Mouse (Mus musculus) liver, embryonic 15.5 days (tissue): ENCODE data around the gene Oprm1. TPM values are rescaled to one million over a fixed set of nuclear protein-coding genes. Genes with fewer than 3 reads are reported as not detected.
"Not testable (repeated sequence)": the region's sequence is repeated elsewhere in the genome, so short reads cannot be mapped to it uniquely, and the experiment has no call there.

Source experiments
- ATAC-seq: fragments of 200-750 bp; cut with Nextera tagmentation; 2 replicates; pipeline ENCODE4 v1.8.0; 2017; ENCODE audit warnings: moderate number of reproducible peaks, mild to moderate bottlenecking, moderate library complexity; ENCODE audit not compliant: insufficient read depth
- H3K27ac ChIP-seq: fragments of 300-500 bp; sonication (generic); replicated peaks from 2 replicates; pipeline ENCODE4 v1.5.1; 2015; ENCODE audit warnings: mild to moderate bottlenecking, inconsistent platforms
- H3K27me3 ChIP-seq: fragments of 300-500 bp; sonication (generic); 2 replicates; pipeline ENCODE4 v1.6.1; 2015; ENCODE audit warnings: mild to moderate bottlenecking, inconsistent platforms
- H3K36me3 ChIP-seq: fragments of 300-500 bp; sonication (generic); replicated peaks from 2 replicates; pipeline ENCODE4 v1.6.1; 2015; ENCODE audit warnings: moderate library complexity, mild to moderate bottlenecking, inconsistent platforms
- H3K4me1 ChIP-seq: fragments of 300-500 bp; sonication (generic); replicated peaks from 2 replicates; pipeline ENCODE4 v1.6.1; 2015; ENCODE audit warnings: inconsistent platforms
- H3K4me2 ChIP-seq: fragments of 300-500 bp; sonication (generic); 2 replicates; pipeline ENCODE4 v1.6.1; 2015; ENCODE audit warnings: moderate library complexity, mild to moderate bottlenecking, inconsistent platforms
- H3K4me3 ChIP-seq: fragments of 300-500 bp; sonication (generic); replicated peaks from 2 replicates; pipeline ENCODE4 v1.5.1; 2015; ENCODE audit warnings: mild to moderate bottlenecking, inconsistent platforms
- H3K9ac ChIP-seq: fragments of 300-500 bp; sonication (generic); 2 replicates; pipeline ENCODE4 v1.6.1; 2015; ENCODE audit warnings: moderate library complexity, mild to moderate bottlenecking, inconsistent platforms
- H3K9me3 ChIP-seq: fragments of 300-500 bp; sonication (generic); replicated peaks from 2 replicates; pipeline ENCODE4 v1.6.1; 2016; ENCODE audit warnings: inconsistent platforms
- WGBS: fragments of 180-500 bp; shearing (Covaris S2); methylation state at CpG from one replicate; pipeline ENCODE4 v1.1.7; 2015; ENCODE audit warnings: mixed read lengths; ENCODE audit not compliant: insufficient replicate concordance; 5-methylcytosine and 5-hydroxymethylcytosine counted together
- polyA plus RNA-seq: library from polyadenylated mRNA; unstranded; fragments of >200 nt; fragmentation: Nextera tagmentation; extraction: Ambion mirVana; gene quantifications from 2 replicates; pipeline ENCODE4 v1.2.1, GENCODE M21; 2015

The Oprm1 gene
- polyA plus RNA-seq, 1 experiment from 2014 or later = not detected

DNA sequence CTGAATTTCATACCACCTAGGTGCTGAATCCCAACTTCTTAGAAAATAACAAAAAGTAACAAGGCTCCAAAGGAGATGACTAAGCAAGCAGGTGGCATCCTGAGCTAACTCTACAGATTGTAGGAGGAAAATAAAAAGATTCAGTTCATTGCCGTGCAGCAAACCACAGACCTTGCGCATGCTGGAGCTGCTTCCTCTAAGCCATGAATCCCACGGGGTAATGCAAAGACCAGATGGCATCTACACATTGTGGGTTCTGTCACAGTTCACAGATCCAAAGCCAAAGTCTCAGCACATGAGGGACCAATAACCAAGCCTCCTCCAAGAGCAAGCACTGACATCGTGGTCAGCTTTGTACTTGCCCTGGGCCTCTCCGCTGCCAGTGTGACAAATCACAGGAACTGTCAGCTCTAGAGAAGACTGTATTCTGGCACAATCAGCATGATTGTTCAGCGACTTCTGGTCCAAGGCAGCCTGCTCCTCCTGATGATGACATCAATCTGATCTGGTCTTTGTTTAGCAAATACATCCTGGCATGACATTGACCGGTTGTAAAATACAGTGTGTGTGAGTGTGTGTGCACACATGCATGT, 90.0 kb downstream of the Oprm1 start:
- Histone ChIP-seq H3K36me3 (no peaks in the 10 kb centered on the region), H3K27ac (no peak overlapping the region), H3K9ac (no peak overlapping the region), H3K27me3 (no peaks in the 10 kb centered on the region), H3K4me1 (no peaks in the 10 kb centered on the region), H3K4me2 (no peak overlapping the region), H3K9me3 (no peaks in the 10 kb centered on the region), H3K4me3 (no peak overlapping the region)
- ATAC-seq = no peak
- 55% methylated on average over 7 of the region's 7 CpGs for WGBS

DNA sequence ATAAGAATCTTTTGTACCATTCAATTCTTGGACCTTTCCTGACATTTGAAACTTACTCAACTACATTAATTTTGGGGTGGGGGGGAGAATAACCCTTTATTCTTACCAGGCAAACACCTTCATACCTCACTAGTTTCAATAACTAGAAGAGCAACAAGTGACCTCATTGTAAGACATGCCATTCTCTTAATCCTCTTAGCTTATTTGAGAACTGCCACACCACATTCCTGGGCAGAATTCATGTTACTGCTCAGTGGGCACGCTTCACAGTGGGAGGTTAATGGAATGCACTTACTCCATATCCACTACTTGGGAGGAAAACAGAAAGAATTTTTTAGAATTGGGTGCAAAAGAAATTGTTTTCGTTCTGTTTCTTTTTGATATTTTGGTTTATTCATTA, 90.5 kb downstream of the Oprm1 start:
- H3K27me3 ChIP-seq = no peaks in the 10 kb centered on the region
- no peak overlapping the region for H3K4me2 ChIP-seq
- H3K9me3 ChIP-seq = no peaks in the 10 kb centered on the region
- H3K4me3 ChIP-seq = no peak overlapping the region
- no peaks in the 10 kb centered on the region for H3K4me1 ChIP-seq
- no peak for ATAC-seq
- H3K9ac ChIP-seq = no peak overlapping the region
- no peaks in the 10 kb centered on the region for H3K36me3 ChIP-seq
- 63% methylated on average over 2 of the region's 2 CpGs for whole genome bisulfite sequencing
- H3K27ac ChIP-seq = no peak overlapping the region

DNA sequence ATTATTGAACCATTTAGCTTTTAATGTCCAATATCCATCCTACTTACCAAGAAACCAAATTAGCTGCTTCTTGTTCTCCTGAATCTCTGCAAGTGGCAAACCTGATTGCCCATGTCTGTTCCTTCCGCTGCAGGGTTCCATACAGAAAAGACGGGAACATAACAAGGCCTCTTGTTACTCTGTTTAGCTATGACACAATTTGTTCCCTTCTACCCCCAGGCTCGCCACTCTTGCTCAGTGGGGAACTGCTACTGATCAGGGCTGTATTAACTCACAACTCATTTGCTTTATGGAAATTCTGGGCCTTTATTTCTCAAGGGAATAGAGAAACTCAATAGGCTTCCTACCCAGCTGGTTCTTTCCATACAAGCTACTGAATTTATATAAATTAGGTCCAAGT, 97.5 kb downstream of the Oprm1 start:
- H3K27ac ChIP-seq = no peak overlapping the region
- H3K4me2 ChIP-seq = no peak overlapping the region
- ATAC-seq = no peak
- H3K36me3 ChIP-seq = no peaks in the 10 kb centered on the region
- H3K9ac ChIP-seq = no peak overlapping the region
- no peaks in the 10 kb centered on the region for H3K9me3 ChIP-seq
- H3K4me3 ChIP-seq = no peak overlapping the region
- H3K4me1 ChIP-seq = no peaks in the 10 kb centered on the region
- no peaks in the 10 kb centered on the region for H3K27me3 ChIP-seq
- 63% methylated on average over 3 of the region's 3 CpGs for WGBS

DNA sequence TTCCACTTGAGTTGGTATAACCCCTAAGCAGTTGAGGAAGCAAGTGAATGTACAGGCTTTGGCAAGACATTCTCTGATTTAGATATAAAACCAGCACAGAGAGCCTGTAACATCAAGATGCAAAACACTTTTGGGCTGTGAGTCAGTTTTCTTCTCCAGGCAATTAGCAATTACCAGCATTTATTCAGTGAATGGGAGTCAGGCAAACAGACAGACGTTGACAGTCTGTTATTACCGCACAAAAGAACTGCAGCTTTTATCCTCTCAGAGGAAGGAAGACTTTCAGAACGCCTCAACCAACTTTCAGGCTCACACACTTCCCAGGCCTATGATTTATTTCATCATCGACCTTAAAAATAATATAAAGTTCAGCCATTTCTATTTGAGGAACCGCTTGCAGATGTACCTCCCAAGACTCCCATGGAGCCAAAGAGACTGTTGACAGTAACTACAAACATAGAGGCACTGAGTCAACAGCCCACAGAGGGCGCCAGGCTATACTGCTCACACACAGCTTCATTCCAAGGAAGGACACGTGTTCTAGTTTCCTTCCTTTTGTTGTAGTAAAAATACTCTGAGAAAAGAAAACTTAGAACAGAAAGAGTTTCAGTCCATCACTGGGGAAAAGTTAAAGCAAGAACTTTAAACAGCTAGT, 113.2 kb downstream of the Oprm1 start:
- H3K27me3 ChIP-seq = no peaks in the 10 kb centered on the region
- H3K4me3 ChIP-seq = no peak overlapping the region
- 59% methylated on average over 7 of the region's 7 CpGs for WGBS
- H3K36me3 ChIP-seq = no peaks in the 10 kb centered on the region
- no peak overlapping the region for H3K9ac ChIP-seq
- H3K9me3 ChIP-seq = no peaks in the 10 kb centered on the region
- no peaks in the 10 kb centered on the region for H3K4me1 ChIP-seq
- no peak overlapping the region for H3K4me2 ChIP-seq
- ATAC-seq = no peak
- no peak overlapping the region for H3K27ac ChIP-seq

DNA sequence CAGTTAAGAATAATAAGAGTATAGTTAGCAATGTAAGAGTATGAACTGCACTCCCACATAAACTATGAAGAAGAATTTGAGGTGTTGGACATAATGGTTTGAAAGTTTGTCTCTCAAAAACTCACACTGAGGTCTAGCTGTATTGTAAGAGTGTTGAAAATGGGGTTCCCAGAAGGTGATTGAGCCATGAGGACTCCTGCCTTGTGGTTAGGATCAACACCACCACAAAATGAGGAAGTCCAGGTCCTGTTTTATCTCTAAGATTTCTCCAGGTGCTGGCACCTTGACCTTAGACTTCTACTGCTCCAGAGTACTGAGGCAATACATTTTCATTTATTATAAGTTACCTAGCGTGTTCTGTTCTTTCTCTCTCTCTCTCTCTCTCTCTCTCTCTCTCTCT, 115.6 kb downstream of the Oprm1 start:
- no peak overlapping the region for H3K27ac ChIP-seq
- H3K36me3 ChIP-seq = no peaks in the 10 kb centered on the region
- H3K27me3 ChIP-seq = no peaks in the 10 kb centered on the region
- ATAC-seq = no peak
- 62% methylated on average over 1 of the region's 1 CpGs for WGBS
- no peak overlapping the region for H3K9ac ChIP-seq
- no peak overlapping the region for H3K4me3 ChIP-seq
- no peaks in the 10 kb centered on the region for H3K9me3 ChIP-seq
- H3K4me2 ChIP-seq = no peak overlapping the region
- no peaks in the 10 kb centered on the region for H3K4me1 ChIP-seq

- Histone ChIP-seq H3K9me3 (no peaks in the 10 kb centered on the region), H3K9ac (no peak overlapping the region), H3K4me1 (no peaks in the 10 kb centered on the region), H3K36me3 (no peaks in the 10 kb centered on the region), H3K4me3 (no peak overlapping the region), H3K4me2 (no peak overlapping the region), H3K27me3 (no peaks in the 10 kb centered on the region), H3K27ac (no peak overlapping the region)
- 67% methylated on average over 2 of the region's 2 CpGs for WGBS
- ATAC-seq = no peak
These were observed 120.1 kb downstream of the Oprm1 start for GRCm38 (mm10) chr10:6878276-6878881.

- ATAC-seq, H3K27me3 ChIP-seq, H3K9me3 ChIP-seq, H3K36me3 ChIP-seq, H3K27ac ChIP-seq, H3K9ac ChIP-seq, H3K4me1 ChIP-seq, H3K4me3 ChIP-seq, H3K4me2 ChIP-seq: not testable (repeated sequence)
- WGBS = 72% methylated on average over 1 of the region's 1 CpGs
These were observed 123.7 kb downstream of the Oprm1 start for GRCm38 (mm10) chr10:6882041-6882440.

DNA sequence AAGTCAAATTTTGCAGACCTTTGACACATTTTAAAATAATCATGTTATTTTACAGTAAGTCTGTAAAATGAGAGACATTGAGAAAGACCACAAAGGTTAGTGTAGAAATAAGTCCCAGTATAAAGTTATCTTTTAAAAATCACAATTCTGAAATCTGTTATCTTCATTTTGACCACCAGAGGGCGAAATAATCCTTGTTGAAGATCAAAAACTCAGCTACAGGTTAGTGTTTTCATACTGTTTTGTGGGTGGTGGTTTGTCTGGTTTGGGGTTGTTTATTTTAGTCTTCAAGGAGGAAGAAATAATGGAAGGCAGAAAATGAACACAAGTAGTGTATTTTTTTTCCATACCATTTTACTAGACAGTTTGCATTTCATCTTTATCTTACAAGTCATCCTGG, 127.2 kb downstream of the Oprm1 start:
- H3K4me3 ChIP-seq = no peak overlapping the region
- H3K9ac ChIP-seq = no peak overlapping the region
- H3K9me3 ChIP-seq = no peaks in the 10 kb centered on the region
- H3K27me3 ChIP-seq = no peaks in the 10 kb centered on the region
- H3K36me3 ChIP-seq = no peaks in the 10 kb centered on the region
- no peak for ATAC-seq
- no peaks in the 10 kb centered on the region for H3K4me1 ChIP-seq
- H3K27ac ChIP-seq = no peak overlapping the region
- H3K4me2 ChIP-seq = no peak overlapping the region
- WGBS = 0% methylated on average over 1 of the region's 1 CpGs

DNA sequence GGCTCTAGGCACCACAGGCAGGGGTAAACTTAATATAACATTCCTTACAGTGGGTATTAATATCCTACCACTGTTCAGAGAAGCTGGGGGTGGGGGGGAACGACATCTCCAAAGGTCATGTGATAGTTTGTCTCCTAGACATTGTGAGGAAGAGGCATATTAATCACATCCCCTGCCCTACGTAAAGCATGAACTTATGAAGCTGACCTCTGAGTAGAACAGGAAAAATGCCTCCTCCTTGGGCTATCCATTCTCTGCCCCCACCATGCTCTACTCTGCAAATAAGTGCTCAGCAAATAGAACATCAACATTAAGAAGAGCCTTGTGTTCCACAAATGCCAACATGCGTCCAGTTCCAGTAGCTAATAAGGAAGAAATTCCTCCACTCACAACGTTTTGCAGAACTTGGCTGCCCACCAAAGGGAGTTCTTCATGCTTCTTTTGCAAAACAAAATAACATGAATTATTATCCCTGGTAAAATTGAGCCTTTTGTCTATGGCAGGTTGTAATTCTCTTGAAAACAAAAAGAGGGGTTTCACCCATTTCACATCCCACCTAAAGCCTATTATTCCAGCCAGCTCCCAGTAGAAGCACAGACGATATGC, 131.4 kb downstream of the Oprm1 start:
- H3K4me3 ChIP-seq = no peak overlapping the region
- WGBS = 46% methylated on average over 5 of the region's 5 CpGs
- H3K4me1 ChIP-seq = no peaks in the 10 kb centered on the region
- no peak overlapping the region for H3K27ac ChIP-seq
- no peaks in the 10 kb centered on the region for H3K27me3 ChIP-seq
- H3K9ac ChIP-seq = no peak overlapping the region
- H3K4me2 ChIP-seq = no peak overlapping the region
- no peaks in the 10 kb centered on the region for H3K9me3 ChIP-seq
- ATAC-seq = 0 out of 2 replicates have a peak, but pooled peaks have one; percentile 22
- no peaks in the 10 kb centered on the region for H3K36me3 ChIP-seq

DNA sequence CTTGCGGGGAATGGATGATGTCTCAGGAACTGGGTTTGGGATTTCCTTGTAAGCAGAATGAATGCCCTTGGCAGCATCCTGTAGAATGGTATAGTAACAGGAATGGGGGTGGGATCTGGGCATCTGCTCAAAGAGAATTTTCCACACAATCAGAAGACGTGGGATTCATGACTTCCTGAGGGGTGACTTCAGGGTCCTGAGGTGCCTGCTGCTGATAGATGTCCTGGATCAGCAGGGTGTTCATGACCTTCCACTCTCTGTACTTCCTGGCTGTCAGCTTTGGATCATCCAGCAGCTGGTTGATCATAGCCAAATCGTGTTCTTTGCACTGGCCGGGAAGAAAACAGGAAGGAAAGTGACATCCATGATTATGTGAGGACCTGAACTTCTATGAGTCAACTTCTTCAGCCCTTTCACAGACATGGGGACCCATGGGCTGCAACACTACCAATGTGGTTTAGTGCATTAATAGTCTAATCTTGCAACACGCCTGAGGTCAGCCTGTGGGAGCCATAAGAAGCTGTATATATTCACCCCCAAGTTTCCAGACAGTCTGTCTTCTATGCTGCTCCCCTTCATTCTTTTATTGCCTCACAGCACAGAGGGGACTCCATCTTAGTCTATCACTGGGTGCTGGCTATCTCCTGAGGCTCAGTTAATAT, 132.2 kb downstream of the Oprm1 start:
- Histone ChIP-seq H3K27ac (no peak overlapping the region), H3K36me3 (no peaks in the 10 kb centered on the region), H3K9me3 (no peaks in the 10 kb centered on the region), H3K27me3 (no peaks in the 10 kb centered on the region), H3K4me2 (no peak overlapping the region), H3K9ac (no peak overlapping the region), H3K4me1 (no peaks in the 10 kb centered on the region), H3K4me3 (no peak overlapping the region)
- ATAC-seq = peak; percentile 40; the same call in 1 of the 2 replicates
- 60% methylated on average over 5 of the region's 5 CpGs for WGBS

GRCm38 (mm10) chr10:6895796-6896195, 137.5 kb downstream of the Oprm1 start:
- H3K4me1 ChIP-seq = no peaks in the 10 kb centered on the region
- no peak overlapping the region for H3K4me3 ChIP-seq
- H3K27ac ChIP-seq = no peak overlapping the region
- ATAC-seq = no peak
- H3K36me3 ChIP-seq = no peaks in the 10 kb centered on the region
- H3K4me2 ChIP-seq = no peak overlapping the region
- H3K27me3 ChIP-seq = no peaks in the 10 kb centered on the region
- WGBS = 54% methylated on average over 3 of the region's 3 CpGs
- H3K9me3 ChIP-seq = no peaks in the 10 kb centered on the region
- H3K9ac ChIP-seq = no peak overlapping the region
